Mouse (Mus musculus) intestine, embryonic 16.5 days (tissue): ENCODE measurements around the gene Ifitm1. TPM values are rescaled to one million over a fixed set of nuclear protein-coding genes. Genes with fewer than 3 reads are reported as not detected.

Experiments
- ATAC-seq: fragments of 200-750 bp; cut with Nextera tagmentation; 2 replicates; pipeline ENCODE4 v1.8.0; 2017; ENCODE audit warnings: moderate TSS enrichment, moderate library complexity
- H3K27ac ChIP-seq: fragments of 300-500 bp; sonication (generic); 2 replicates; pipeline ENCODE4 v1.5.1; 2014; ENCODE audit warnings: mild to moderate bottlenecking, low read length
- H3K27me3 ChIP-seq: fragments of 300-500 bp; sonication (generic); replicated peaks from 2 replicates; pipeline ENCODE4 v1.6.1; 2014; ENCODE audit warnings: low read length, control low read depth, mixed read lengths; ENCODE audit not compliant: control insufficient read depth, insufficient read depth
- H3K36me3 ChIP-seq: fragments of 300-500 bp; sonication (generic); 2 replicates; pipeline ENCODE4 v1.6.1; 2014; ENCODE audit warnings: low read length, control low read depth; ENCODE audit not compliant: control insufficient read depth, insufficient read depth
- H3K4me1 ChIP-seq: fragments of 300-500 bp; sonication (generic); 2 replicates; pipeline ENCODE4 v1.6.1; 2014; ENCODE audit warnings: low read length, control low read depth, mixed read lengths; ENCODE audit not compliant: control insufficient read depth, insufficient read depth
- H3K4me2 ChIP-seq: fragments of 300-500 bp; sonication (generic); 2 replicates; pipeline ENCODE4 v1.6.1; 2014; ENCODE audit warnings: low read depth, low read length, control low read depth
- H3K4me3 ChIP-seq: fragments of 300-500 bp; sonication (generic); 2 replicates; pipeline ENCODE4 v1.5.1; 2014; ENCODE audit warnings: mild to moderate bottlenecking, low read length
- H3K9ac ChIP-seq: fragments of 300-500 bp; sonication (generic); 2 replicates; pipeline ENCODE4 v1.6.1; 2014; ENCODE audit warnings: low read depth, low read length
- H3K9me3 ChIP-seq: fragments of 300-500 bp; sonication (generic); 2 replicates; pipeline ENCODE4 v1.6.1; 2016; ENCODE audit warnings: low read length, control low read depth; ENCODE audit not compliant: control insufficient read depth
- WGBS: fragments of 180-500 bp; shearing (Covaris S2); extraction: QIAGEN DNeasy Blood & Tissue Kit; methylation state at CpG from one replicate; pipeline ENCODE4 v1.1.7; 2014; 5-methylcytosine and 5-hydroxymethylcytosine counted together
- polyA plus RNA-seq: library from polyadenylated mRNA; unstranded; fragments of >200 nt; fragmentation: Nextera tagmentation; extraction: Ambion mirVana; gene quantifications from 2 replicates; pipeline ENCODE4 v1.2.1, GENCODE M21; 2015

The Ifitm1 gene
- polyA plus RNA-seq, 1 experiment from 2014 or later = 123 TPM

- H3K36me3 ChIP-seq = no peaks in the 10 kb centered on the region
- 80% methylated on average over 17 of the region's 17 CpGs for WGBS
- H3K27me3 ChIP-seq = no peaks in the 10 kb centered on the region
- ATAC-seq = no peak
- H3K27ac ChIP-seq = no peak overlapping the region
- H3K4me3 ChIP-seq = no peak overlapping the region
- peaks cover 6% of the 10 kb centered on the region for H3K4me1 ChIP-seq
- H3K9ac ChIP-seq = no peak overlapping the region
- H3K9me3 ChIP-seq = no peaks in the 10 kb centered on the region
- no peak overlapping the region for H3K4me2 ChIP-seq
Measured at GRCm38 (mm10) chr7:140987182-140988138, 20.4 kb downstream of the Ifitm1 start.

DNA sequence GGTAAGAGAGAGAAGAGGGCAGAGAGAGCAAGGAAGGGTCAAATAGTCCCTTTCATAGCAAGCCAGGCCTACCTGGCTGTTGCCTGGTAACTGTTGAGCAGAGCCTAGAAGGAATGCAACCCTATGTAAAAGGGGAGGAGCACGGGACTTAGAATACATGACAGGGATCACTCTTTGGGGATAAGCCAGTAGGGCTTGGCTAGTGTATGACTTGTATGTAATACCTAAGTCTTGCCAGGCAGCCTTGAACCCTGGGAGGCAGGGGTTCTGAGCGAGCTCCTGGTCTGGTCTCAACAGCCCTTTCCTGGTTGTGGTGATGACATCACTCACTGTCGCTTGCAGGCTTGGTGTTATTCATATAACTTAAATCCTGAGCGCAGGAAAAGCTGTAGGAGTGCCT, 22.0 kb downstream of the Ifitm1 start:
- no peak for ATAC-seq
- 70% methylated on average over 4 of the region's 4 CpGs for WGBS
- no peak overlapping the region for H3K4me2 ChIP-seq
- no peaks in the 10 kb centered on the region for H3K9me3 ChIP-seq
- peaks cover 6% of the 10 kb centered on the region for H3K4me1 ChIP-seq
- no peaks in the 10 kb centered on the region for H3K36me3 ChIP-seq
- H3K27me3 ChIP-seq = no peaks in the 10 kb centered on the region
- no peak overlapping the region for H3K9ac ChIP-seq
- H3K4me3 ChIP-seq = no peak overlapping the region
- H3K27ac ChIP-seq = no peak overlapping the region

DNA sequence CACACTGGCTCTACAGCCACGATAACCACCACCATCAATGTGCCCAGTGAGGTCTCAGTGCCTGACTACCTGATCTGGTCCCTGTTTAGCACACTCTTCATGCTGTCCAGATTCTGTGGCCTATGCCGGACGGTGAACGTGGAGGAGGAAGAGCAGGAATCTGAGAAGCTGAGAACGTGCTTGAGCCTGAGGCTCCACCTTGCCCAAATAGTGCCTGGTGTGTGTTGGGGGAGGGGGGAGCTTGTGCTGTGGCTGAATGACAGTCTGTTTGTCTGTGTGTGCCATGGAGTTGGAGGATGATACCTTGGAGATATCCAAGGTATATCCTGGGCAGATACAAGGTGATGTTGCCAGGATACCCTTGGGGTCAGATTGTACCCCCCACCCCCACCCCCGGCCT, 23.2 kb downstream of the Ifitm1 start:
- Histone ChIP-seq H3K27ac (no peak overlapping the region; the same call in 1 of the 2 replicates), H3K4me2 (no peak overlapping the region), H3K9ac (no peak overlapping the region), H3K9me3 (no peaks in the 10 kb centered on the region), H3K4me1 (peaks cover 6% of the 10 kb centered on the region), H3K36me3 (no peaks in the 10 kb centered on the region), H3K4me3 (no peak overlapping the region), H3K27me3 (no peaks in the 10 kb centered on the region)
- WGBS = 49% methylated on average over 6 of the region's 6 CpGs
- peak; percentile 40; the same call in 1 of the 2 replicates for ATAC-seq

- H3K27me3 ChIP-seq = no peaks in the 10 kb centered on the region
- no peaks in the 10 kb centered on the region for H3K9me3 ChIP-seq
- H3K9ac ChIP-seq = no peak overlapping the region
- peaks cover 6% of the 10 kb centered on the region for H3K4me1 ChIP-seq
- no peak for ATAC-seq
- no peak overlapping the region for H3K4me2 ChIP-seq
- 69% methylated on average over 5 of the region's 5 CpGs for WGBS
- H3K4me3 ChIP-seq = no peak overlapping the region
- H3K36me3 ChIP-seq = no peaks in the 10 kb centered on the region
- H3K27ac ChIP-seq = no peak overlapping the region
Measured at GRCm38 (mm10) chr7:140990622-140991021, 23.6 kb downstream of the Ifitm1 start.

DNA sequence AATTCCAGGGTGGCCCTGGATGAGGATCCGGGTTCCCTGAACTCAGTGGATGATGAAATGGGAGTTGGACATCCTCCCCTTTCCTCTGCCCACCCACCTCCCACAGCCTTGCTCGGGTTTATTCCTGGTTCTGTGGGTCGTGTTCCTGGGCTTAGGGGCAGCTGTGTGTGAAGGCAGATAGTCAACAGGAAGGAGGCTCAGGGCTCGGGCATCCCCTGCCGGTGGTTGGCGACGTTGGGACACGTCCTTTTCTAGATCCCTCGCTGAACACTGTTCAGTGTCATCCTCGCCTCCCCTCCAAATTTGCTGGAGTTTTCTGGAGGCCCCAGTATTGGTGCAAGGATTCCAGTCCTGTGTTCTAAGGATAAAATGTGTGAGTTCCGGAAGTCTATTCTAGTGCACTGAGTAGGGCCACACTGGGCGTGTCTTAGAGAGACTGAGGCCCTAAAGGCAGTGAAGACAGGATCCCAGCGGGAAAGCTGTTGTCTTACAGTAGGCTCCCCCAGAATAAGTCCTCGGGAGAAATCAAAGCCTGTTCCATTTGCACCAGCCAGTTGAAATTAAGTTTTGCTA, 24.2 kb downstream of the Ifitm1 start:
- Histone ChIP-seq H3K4me3 (no peak overlapping the region), H3K4me1 (peaks cover 6% of the 10 kb centered on the region), H3K27ac (no peak overlapping the region), H3K27me3 (no peaks in the 10 kb centered on the region), H3K4me2 (no peak overlapping the region), H3K9me3 (no peaks in the 10 kb centered on the region), H3K36me3 (no peaks in the 10 kb centered on the region), H3K9ac (no peak overlapping the region)
- no peak for ATAC-seq
- 84% methylated on average over 14 of the region's 14 CpGs for WGBS

GRCm38 (mm10) chr7:140997817-140998216, 30.8 kb downstream of the Ifitm1 start:
- H3K27ac ChIP-seq = no peak overlapping the region
- no peaks in the 10 kb centered on the region for H3K4me1 ChIP-seq
- H3K36me3 ChIP-seq = no peaks in the 10 kb centered on the region
- H3K4me2 ChIP-seq = no peak overlapping the region
- H3K9me3 ChIP-seq = no peaks in the 10 kb centered on the region
- no peak overlapping the region for H3K9ac ChIP-seq
- H3K4me3 ChIP-seq = no peak overlapping the region
- no peaks in the 10 kb centered on the region for H3K27me3 ChIP-seq
- 37% methylated on average over 1 of the region's 1 CpGs for WGBS
- ATAC-seq = no peak

DNA sequence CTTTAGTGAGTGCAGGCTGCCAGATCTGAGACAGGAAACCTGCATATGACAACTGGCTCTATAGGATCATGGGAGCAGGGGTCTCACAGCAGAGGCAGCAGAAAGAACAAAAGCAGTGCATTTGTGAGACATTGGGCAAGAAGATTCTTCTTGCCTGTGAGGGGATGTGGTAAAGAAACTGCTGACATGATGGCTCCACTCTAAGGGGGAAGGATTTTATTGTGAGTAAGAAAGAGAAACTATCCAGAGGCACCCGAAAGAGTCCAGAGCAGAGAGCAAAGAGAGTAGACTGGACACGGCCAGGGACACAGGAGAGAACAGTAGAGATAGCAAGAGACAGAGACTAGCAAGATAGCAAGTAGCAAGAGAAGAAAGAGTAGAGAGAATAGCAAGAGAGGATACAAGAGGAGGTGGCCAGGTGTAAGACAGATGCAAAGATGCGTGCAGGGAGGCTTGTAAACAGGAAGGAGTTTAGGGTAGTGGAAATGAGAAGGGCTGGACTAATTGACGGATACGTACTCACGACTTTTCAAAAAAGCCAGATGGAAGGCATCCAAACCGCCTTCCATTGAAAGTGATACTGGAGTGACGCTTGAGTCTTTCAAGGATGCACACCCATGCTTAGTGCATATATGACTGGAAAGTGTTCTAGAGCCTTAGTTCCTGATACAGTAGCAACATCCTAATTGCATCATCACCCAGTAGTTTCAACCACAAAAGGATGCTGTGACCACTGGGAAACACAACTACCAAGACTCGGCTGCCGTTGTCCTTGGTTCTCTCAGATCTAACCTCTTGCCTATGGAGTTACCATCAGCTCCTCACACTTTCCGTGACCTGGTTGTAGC, 32.1 kb downstream of the Ifitm1 start:
- Histone ChIP-seq H3K36me3 (no peaks in the 10 kb centered on the region), H3K4me2 (no peak overlapping the region), H3K9me3 (no peaks in the 10 kb centered on the region), H3K27me3 (no peaks in the 10 kb centered on the region), H3K4me3 (no peak overlapping the region), H3K27ac (no peak overlapping the region), H3K4me1 (no peaks in the 10 kb centered on the region), H3K9ac (no peak overlapping the region)
- 83% methylated on average over 11 of the region's 11 CpGs for WGBS
- no peak for ATAC-seq

DNA sequence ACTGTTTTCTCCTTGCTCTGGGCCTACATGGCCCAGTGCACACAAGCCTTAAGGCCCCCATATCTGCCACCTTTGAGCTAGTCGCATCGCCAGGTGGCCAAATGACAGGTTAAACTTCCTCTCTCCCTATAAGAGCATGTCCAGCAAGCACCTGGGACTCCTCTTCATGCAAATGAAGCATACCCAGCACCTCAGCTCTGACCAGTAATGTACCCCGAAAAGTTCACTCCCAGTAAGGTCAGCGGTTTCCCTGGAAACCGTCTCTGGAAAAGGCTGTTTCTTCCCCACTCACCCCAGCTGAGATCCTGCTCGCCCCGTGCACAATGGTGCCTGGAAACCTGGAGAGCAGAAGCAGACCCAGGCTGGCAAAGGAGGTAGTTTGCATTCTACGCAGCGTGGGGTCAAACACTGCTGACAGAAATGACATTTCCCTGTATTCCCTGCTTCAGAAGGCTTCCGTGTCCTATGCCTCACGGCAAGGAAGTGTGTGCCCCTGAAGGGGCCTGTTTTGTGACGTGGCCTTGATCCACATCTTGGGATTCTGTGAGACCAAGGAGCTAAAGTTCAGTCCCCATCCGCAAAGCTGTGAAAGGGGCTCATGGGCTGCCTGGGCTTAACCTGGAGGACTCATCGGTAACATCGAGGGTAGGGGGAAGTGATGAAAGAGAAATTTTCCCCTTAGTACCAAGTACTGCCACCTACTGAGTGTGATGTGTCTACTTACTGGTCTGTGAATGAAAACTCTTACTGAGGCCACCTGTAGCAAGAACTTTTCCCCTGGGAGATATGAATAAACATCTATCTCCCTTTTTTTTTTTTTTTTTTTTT, 34.1 kb downstream of the Ifitm1 start:
- Histone ChIP-seq H3K9ac (no peak overlapping the region), H3K4me1 (no peaks in the 10 kb centered on the region), H3K27ac (no peak overlapping the region), H3K36me3 (no peaks in the 10 kb centered on the region), H3K4me3 (no peak overlapping the region), H3K27me3 (no peaks in the 10 kb centered on the region), H3K4me2 (no peak overlapping the region), H3K9me3 (no peaks in the 10 kb centered on the region)
- 73% methylated on average over 15 of the region's 15 CpGs for WGBS
- no peak for ATAC-seq
